Mouse (Mus musculus) erythroblast, embryonic 14.5 days (primary cell): ENCODE data around the gene Scaf1. TPM values are rescaled to one million over a fixed set of nuclear protein-coding genes. Genes with fewer than 3 reads are reported as not detected.

Source experiments
- H3K27me3 ChIP-seq: 2 replicates; pipeline ENCODE4 v1.6.1; 2012; ENCODE audit warnings: inconsistent platforms; ENCODE audit not compliant: control insufficient read depth
- H3K36me3 ChIP-seq: 2 replicates; pipeline ENCODE4 v1.6.1; 2012; ENCODE audit warnings: mild to moderate bottlenecking, inconsistent platforms; ENCODE audit not compliant: control insufficient read depth
- H3K4me1 ChIP-seq: 2 replicates; pipeline ENCODE4 v1.6.1; 2012; ENCODE audit warnings: inconsistent platforms; ENCODE audit not compliant: control insufficient read depth
- H3K4me3 ChIP-seq: replicated peaks from 2 replicates; pipeline ENCODE3; 2012; ENCODE audit warnings: moderate library complexity, mild to moderate bottlenecking, inconsistent platforms
- H3K9me3 ChIP-seq: 2 replicates; pipeline ENCODE4 v1.6.1; 2012; ENCODE audit warnings: low read length, inconsistent platforms, mixed read lengths; ENCODE audit not compliant: control insufficient read depth
- GATA1 ChIP-seq: IDR thresholded peaks from 2 replicates; pipeline ENCODE4 v1.6.1; 2012; ENCODE audit warnings: low read length, inconsistent platforms, mixed read lengths
- TAL1 ChIP-seq: IDR thresholded peaks from 3 replicates; pipeline ENCODE4 v1.6.1; 2012; ENCODE audit warnings: low read length, inconsistent platforms, mixed read lengths
- polyA plus RNA-seq: library from polyadenylated mRNA; stranded (reverse); fragments of >175 nt; gene quantifications from 2 replicates; pipeline ENCODE4 v1.2.3, GENCODE M21; 2012

The Scaf1 gene
- polyA plus RNA-seq, 1 experiment = 29.6 TPM

DNA sequence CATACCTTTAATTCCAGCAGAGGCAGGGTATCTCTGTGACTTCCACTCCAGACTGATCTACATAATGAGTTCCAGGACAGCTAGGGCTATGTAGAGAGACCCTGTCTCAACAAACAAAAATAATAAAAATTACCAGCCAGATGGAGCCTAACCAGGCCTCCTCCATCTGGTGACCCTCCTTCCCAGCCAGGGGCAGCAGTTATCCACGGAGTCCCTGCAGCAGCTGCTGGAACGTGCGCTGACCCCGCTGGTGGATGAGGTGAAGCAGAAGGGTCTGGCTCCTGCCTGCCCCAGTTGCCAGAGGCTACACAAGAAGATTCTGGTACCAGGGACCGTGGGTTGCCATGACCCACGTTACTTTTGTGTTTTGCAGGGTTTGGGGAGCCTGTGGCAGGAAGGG, 59.9 kb downstream of the Scaf1 start:
- Histone ChIP-seq H3K27me3 (peaks cover 16% of the 10 kb centered on the region), H3K36me3 (no peaks in the 10 kb centered on the region), H3K9me3 (no peaks in the 10 kb centered on the region), H3K4me3 (no peak overlapping the region), H3K4me1 (peaks cover 36% of the 10 kb centered on the region)
- TF ChIP-seq GATA1 (no peak), TAL1 (no peak)

DNA sequence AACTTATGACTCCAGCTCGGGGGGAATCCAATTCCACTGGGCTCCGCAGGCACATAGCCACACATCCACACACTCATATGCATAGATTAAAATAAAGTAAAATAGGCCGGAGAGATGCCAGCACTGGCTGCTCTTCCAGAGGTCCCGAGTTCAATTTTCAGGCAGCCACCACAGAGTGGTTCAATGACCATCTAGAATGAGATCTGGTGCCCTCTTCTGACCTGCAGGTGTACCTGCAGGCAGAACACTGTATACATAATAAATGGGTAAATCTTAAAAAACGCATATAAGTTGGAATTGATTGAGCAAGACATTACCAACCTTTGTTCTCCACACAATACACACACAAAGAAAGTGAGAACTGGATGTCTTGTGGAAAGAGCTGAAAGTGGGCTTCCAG, 60.5 kb downstream of the Scaf1 start:
- H3K4me3 ChIP-seq = no peak overlapping the region
- peaks cover 36% of the 10 kb centered on the region for H3K4me1 ChIP-seq
- no peaks in the 10 kb centered on the region for H3K36me3 ChIP-seq
- TF ChIP-seq TAL1 = no peak
- no peak for TF ChIP-seq GATA1
- no peaks in the 10 kb centered on the region for H3K9me3 ChIP-seq
- H3K27me3 ChIP-seq = peaks cover 22% of the 10 kb centered on the region

DNA sequence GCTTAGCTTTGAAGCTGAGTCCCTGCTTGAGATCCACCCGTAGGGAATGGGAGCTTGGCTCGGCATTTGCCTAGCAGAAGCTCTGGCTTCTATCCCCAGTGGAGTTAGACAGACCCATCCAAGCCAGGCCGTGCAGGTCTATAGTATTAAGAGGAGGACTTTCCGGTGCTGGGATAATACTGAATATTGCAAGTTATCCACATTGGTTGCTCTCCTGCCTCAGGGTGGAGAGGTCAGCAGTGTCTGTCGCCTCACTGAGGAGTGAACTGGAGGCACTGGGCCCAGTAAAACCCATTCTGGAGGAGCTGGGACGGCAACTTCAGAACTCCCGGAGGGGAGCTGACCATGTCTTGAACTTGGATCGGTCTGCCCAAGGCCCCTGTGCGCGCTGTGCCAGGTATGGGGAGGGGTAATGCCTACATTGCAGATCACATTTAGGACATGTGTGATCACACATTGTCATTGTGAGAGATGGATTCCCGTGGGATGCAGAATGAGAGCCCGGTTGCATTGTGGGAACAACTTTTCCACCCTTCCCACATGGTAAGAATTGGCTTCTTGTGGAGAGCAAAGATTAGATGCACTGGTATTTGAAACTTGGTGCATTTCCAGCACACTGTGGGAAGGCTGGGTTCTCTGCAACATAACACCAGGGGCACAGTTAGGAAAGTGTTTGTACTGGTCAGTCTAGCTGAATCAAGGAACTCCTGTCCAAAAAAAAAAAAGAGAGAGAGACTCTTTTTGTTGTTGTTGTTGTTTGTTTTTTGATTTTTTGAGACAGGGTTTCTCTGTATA, 61.9 kb downstream of the Scaf1 start:
- Histone ChIP-seq H3K4me1 (peaks cover 28% of the 10 kb centered on the region), H3K27me3 (peaks cover 36% of the 10 kb centered on the region), H3K9me3 (no peaks in the 10 kb centered on the region), H3K36me3 (no peaks in the 10 kb centered on the region), H3K4me3 (no peak overlapping the region)
- TF ChIP-seq TAL1 (no peak), GATA1 (no peak)

DNA sequence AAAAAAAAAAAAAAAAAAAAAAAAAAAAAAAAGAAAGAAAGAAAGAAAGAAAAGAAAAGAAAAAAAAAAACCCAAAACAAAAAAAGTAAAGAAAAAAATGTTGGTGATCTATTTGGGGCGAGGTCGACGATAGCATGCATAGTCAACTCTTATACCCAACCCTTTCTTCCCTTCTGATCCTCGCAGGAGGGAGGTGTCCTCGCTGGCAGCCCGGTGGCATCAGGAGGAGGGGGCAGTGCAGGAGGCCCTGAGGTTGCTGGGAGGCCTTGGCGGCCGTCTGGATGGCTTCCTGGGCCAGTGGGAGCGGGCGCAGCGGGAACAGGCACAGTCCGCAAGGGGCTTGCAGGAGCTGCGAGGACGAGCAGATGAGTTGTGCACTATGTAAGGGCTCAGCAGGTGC, 62.6 kb downstream of the Scaf1 start:
- H3K27me3 ChIP-seq = peaks cover 43% of the 10 kb centered on the region

More for the DNA sequence above, 62.6 kb downstream of the Scaf1 start:
- H3K9me3 ChIP-seq = no peaks in the 10 kb centered on the region
- H3K36me3 ChIP-seq = no peaks in the 10 kb centered on the region
- peaks cover 24% of the 10 kb centered on the region for H3K4me1 ChIP-seq
- no peak overlapping the region for H3K4me3 ChIP-seq
- no peak for TF ChIP-seq TAL1
- no peak for TF ChIP-seq GATA1

Other genes starting within 250 kb of the Scaf1 start
- gene Nup62, start 200.3 kb downstream of the Scaf1 start, polyA plus RNA-seq = 6.9 and 10.5 TPM in 2 replicates
- 0.12 and 0.13 TPM in 2 replicates for gene Il4i1, start 200.0 kb downstream of the Scaf1 start, polyA plus RNA-seq
- 9.7 and 12.0 TPM in 2 replicates for gene Atf5, start 199.7 kb downstream of the Scaf1 start, polyA plus RNA-seq
- 33.5 and 36.8 TPM in 2 replicates for gene Akt1s1, start 167.4 kb downstream of the Scaf1 start, polyA plus RNA-seq
- gene Tbc1d17, start 167.3 kb downstream of the Scaf1 start, polyA plus RNA-seq = 7.7 and 10.0 TPM in 2 replicates
- 4.5 and 5.5 TPM in 2 replicates for gene Pnkp, start 159.2 kb downstream of the Scaf1 start, polyA plus RNA-seq
- gene Ptov1, start 146.6 kb downstream of the Scaf1 start, polyA plus RNA-seq = 7.3 and 8.9 TPM in 2 replicates
- 46.3 and 51.9 TPM in 2 replicates for gene Med25, start 123.7 kb downstream of the Scaf1 start, polyA plus RNA-seq
- gene Fuz, start 120.3 kb downstream of the Scaf1 start, polyA plus RNA-seq = 2.6 TPM in 2 replicates
- gene Ap2a1, start 86.9 kb downstream of the Scaf1 start, polyA plus RNA-seq = 48.1 and 53.1 TPM in 2 replicates
- not detected in 2 replicates for gene Tsks, start 73.2 kb downstream of the Scaf1 start, polyA plus RNA-seq
- 0.05 and 0.07 TPM in 2 replicates for gene Cpt1c, start 41.5 kb downstream of the Scaf1 start, polyA plus RNA-seq
- gene Prmt1, start 29.8 kb downstream of the Scaf1 start, polyA plus RNA-seq = 4.3 and 4.9 TPM in 2 replicates
- gene Irf3, start 18.7 kb downstream of the Scaf1 start, polyA plus RNA-seq = 10.4 and 10.6 TPM in 2 replicates
- gene Bcl2l12, start 17.7 kb downstream of the Scaf1 start, polyA plus RNA-seq = 6.1 and 6.4 TPM in 2 replicates
- gene Rras, start 1.6 kb upstream of the Scaf1 start, polyA plus RNA-seq = 0.45 and 0.53 TPM in 2 replicates
- gene Prr12, start 36.5 kb upstream of the Scaf1 start, polyA plus RNA-seq = 1.6 and 2.9 TPM in 2 replicates
- 12.5 and 14.9 TPM in 2 replicates for gene Nosip, start 46.1 kb upstream of the Scaf1 start, polyA plus RNA-seq
- 3.0 and 3.6 TPM in 2 replicates for gene Prrg2, start 46.3 kb upstream of the Scaf1 start, polyA plus RNA-seq
- gene Rcn3, start 75.9 kb upstream of the Scaf1 start, polyA plus RNA-seq = 0.86 and 0.91 TPM in 2 replicates
- gene Fcgrt, start 87.5 kb upstream of the Scaf1 start, polyA plus RNA-seq = 1.0 TPM in 2 replicates
- gene Rps11, start 108.1 kb upstream of the Scaf1 start, polyA plus RNA-seq = 22.2 and 23.5 TPM in 2 replicates
- gene Rpl13a, start 112.4 kb upstream of the Scaf1 start, polyA plus RNA-seq = 438 and 543 TPM in 2 replicates
- gene Gm45713, start 119.9 kb upstream of the Scaf1 start, polyA plus RNA-seq = not detected in 2 replicates
- gene Flt3l, start 120.1 kb upstream of the Scaf1 start, polyA plus RNA-seq = 1.7 TPM in 2 replicates
- 6.2 and 7.2 TPM in 2 replicates for gene Pih1d1, start 137.9 kb upstream of the Scaf1 start, polyA plus RNA-seq
- gene Aldh16a1, start 138.2 kb upstream of the Scaf1 start, polyA plus RNA-seq = 13.5 and 16.3 TPM in 2 replicates
- gene Slc17a7, start 147.6 kb upstream of the Scaf1 start, polyA plus RNA-seq = 0.02 TPM in 1 of 2 replicates, not detected in the other
- not detected in 2 replicates for gene Gfy, start 163.2 kb upstream of the Scaf1 start, polyA plus RNA-seq
- gene Pth2, start 164.6 kb upstream of the Scaf1 start, polyA plus RNA-seq = not detected in 2 replicates
- 0.05 TPM in 1 of 2 replicates, not detected in the other for gene Ccdc155, start 188.5 kb upstream of the Scaf1 start, polyA plus RNA-seq
- gene Dkkl1, start 195.8 kb upstream of the Scaf1 start, polyA plus RNA-seq = 0.55 and 0.60 TPM in 2 replicates
- gene Tead2, start 199.4 kb upstream of the Scaf1 start, polyA plus RNA-seq = 0.06 and 0.10 TPM in 2 replicates
- 0.70 and 1.2 TPM in 2 replicates for gene Cd37, start 222.8 kb upstream of the Scaf1 start, polyA plus RNA-seq
- not detected in 2 replicates for gene Slc6a16, start 224.7 kb upstream of the Scaf1 start, polyA plus RNA-seq